Mouse (Mus musculus) ES-E14 (cell line): ENCODE measurements around the gene Bbs12. TPM values are rescaled to one million over a fixed set of nuclear protein-coding genes. Genes with fewer than 3 reads are reported as not detected.

Experiments used
- DNase-seq: peaks from one replicate; pipeline ENCODE4 v3.0.0-alpha.2; 2013; ENCODE audit warnings: low read depth, low spot score
- H3K27ac ChIP-seq: 2 replicates; pipeline ENCODE4 v1.5.1; 2012; ENCODE audit warnings: low read depth, mild to moderate bottlenecking, low read length, moderate library complexity, mixed read lengths; ENCODE audit not compliant: poor library complexity, insufficient read depth, severe bottlenecking
- H3K36me3 ChIP-seq: 2 replicates; pipeline ENCODE4 v1.6.1; 2012; ENCODE audit warnings: mild to moderate bottlenecking, low read length, moderate library complexity, mixed read lengths; ENCODE audit not compliant: control insufficient read depth, poor library complexity, insufficient read depth, severe bottlenecking
- H3K4me1 ChIP-seq, 2 experiments: fragments of 150-350 bp in 1 of 2; sonication (generic) in 1 of 2; 2 replicates each; pipeline ENCODE4 v1.6.1; 2012; ENCODE audit warnings: low read length in 2 of 2, mild to moderate bottlenecking in 1 of 2, mixed read lengths in 1 of 2; ENCODE audit not compliant: control insufficient read depth in 2 of 2, insufficient read depth in 2 of 2, poor library complexity in 1 of 2
- H3K4me3 ChIP-seq, 2 experiments: fragments of 150-350 bp in 1 of 2; sonication (generic) in 1 of 2; 2 replicates each; pipeline ENCODE4 v1.5.1; 2012; ENCODE audit warnings: low read length in 2 of 2, low read depth in 1 of 2, mild to moderate bottlenecking in 1 of 2, mixed read lengths in 1 of 2; ENCODE audit not compliant: insufficient read depth in 1 of 2, poor library complexity in 1 of 2, severe bottlenecking in 1 of 2
- H3K9ac ChIP-seq: 2 replicates; pipeline ENCODE4 v1.6.1; 2012; ENCODE audit warnings: low read depth, mild to moderate bottlenecking, low read length, mixed read lengths; ENCODE audit not compliant: poor library complexity, insufficient read depth, severe bottlenecking
- H3K9me3 ChIP-seq: fragments of 150-350 bp; sonication (generic); 2 replicates; pipeline ENCODE4 v1.6.1; 2012; ENCODE audit warnings: low read depth, mild to moderate bottlenecking, low read length; ENCODE audit not compliant: control insufficient read depth, insufficient read depth
- CHD2 ChIP-seq: IDR thresholded peaks from 2 replicates; pipeline ENCODE4 v1.6.1; 2014; ENCODE audit warnings: mild to moderate bottlenecking, low read depth, low read length, inconsistent platforms
- HCFC1 ChIP-seq: IDR thresholded peaks from 2 replicates; pipeline ENCODE4 v1.6.1; 2012; ENCODE audit warnings: low read length, inconsistent platforms, borderline replicate concordance; ENCODE audit not compliant: insufficient read depth
- MAFK ChIP-seq: IDR thresholded peaks from 2 replicates; pipeline ENCODE4 v1.6.1; 2014; ENCODE audit warnings: mild to moderate bottlenecking, low read depth, low read length, inconsistent platforms; ENCODE audit not compliant: insufficient read depth
- ZC3H11A ChIP-seq: IDR thresholded peaks from 2 replicates; pipeline ENCODE4 v1.6.1; 2012; ENCODE audit warnings: low read depth, mild to moderate bottlenecking, inconsistent platforms, low read length, borderline replicate concordance
- ZNF384 ChIP-seq: IDR thresholded peaks from 2 replicates; pipeline ENCODE4 v1.6.1; 2012; ENCODE audit warnings: low read depth, low read length, inconsistent platforms
- in situ Hi-C, 2 experiments: fragments of 600-800 bp; cut with MboI; formaldehyde crosslinking; loops; one replicate each; pipeline ENCODE4 v1.15.1; 2025; ENCODE audit warnings: low sequenced_read_pairs in 2 of 2, inconsistent platforms in 1 of 2; ENCODE audit not compliant: unreplicated experiment in 2 of 2
- total RNA-seq: library from RNA; depleted of rRNA; stranded (reverse); fragments of 300-350 nt; gene quantifications from 2 replicates; pipeline ENCODE4 v1.2.3, GENCODE M21; 2012

Bbs12 gene
- total RNA-seq, 1 experiment = 7.1 TPM

GRCm38 (mm10) chr3:37329963-37330362 is 17.6 kb downstream of the Bbs12 start:
- Histone ChIP-seq H3K9ac (no peak overlapping the region), H3K4me1 (peaks cover 0 to 5% of the 10 kb centered on the region in 2 experiments; a peak in 1 of 4 replicates), H3K4me3 (no peak overlapping the region), H3K9me3 (no peaks in the 10 kb centered on the region), H3K36me3 (no peaks in the 10 kb centered on the region), H3K27ac (no peak overlapping the region)
- in situ Hi-C loops = no loop called here
- TF ChIP-seq ZC3H11A (no peak), ZNF384 (no peak), HCFC1 (no peak), MAFK (no peak), CHD2 (no peak)
- no peak for DNase-seq

GRCm38 (mm10) chr3:37331999-37332449 is 19.7 kb downstream of the Bbs12 start:
- Histone ChIP-seq H3K9me3 (no peaks in the 10 kb centered on the region), H3K4me3 (no peak overlapping the region), H3K4me1 (peaks cover 0 to 5% of the 10 kb centered on the region in 2 experiments; a peak in 1 of 4 replicates), H3K27ac (no peak overlapping the region), H3K36me3 (no peaks in the 10 kb centered on the region), H3K9ac (no peak overlapping the region)
- in situ Hi-C loops = no loop called here
- TF ChIP-seq MAFK (no peak), CHD2 (no peak), HCFC1 (no peak), ZNF384 (no peak), ZC3H11A (no peak)
- DNase-seq = no peak

- H3K9ac ChIP-seq = no peak overlapping the region
- in situ Hi-C loops = no loop called here
- TF ChIP-seq HCFC1 = no peak
- TF ChIP-seq CHD2 = no peak
- TF ChIP-seq ZC3H11A = no peak
- no peak for TF ChIP-seq ZNF384
- TF ChIP-seq MAFK = no peak
- H3K4me1 ChIP-seq = peaks cover 0 to 5% of the 10 kb centered on the region in 2 experiments; a peak in 1 of 4 replicates
- no peaks in the 10 kb centered on the region for H3K36me3 ChIP-seq
- no peaks in the 10 kb centered on the region for H3K9me3 ChIP-seq
- DNase-seq = no peak
- no peak overlapping the region for H3K27ac ChIP-seq
- no peak overlapping the region for H3K4me3 ChIP-seq
Measured at GRCm38 (mm10) chr3:37334053-37334452, 21.7 kb downstream of the Bbs12 start.

- Histone ChIP-seq H3K9ac (no peak overlapping the region), H3K4me1 (no peaks in the 10 kb centered on the region), H3K9me3 (no peaks in the 10 kb centered on the region), H3K27ac (no peak overlapping the region), H3K4me3 (no peak overlapping the region), H3K36me3 (no peaks in the 10 kb centered on the region)
- in situ Hi-C loops = no loop called here
- TF ChIP-seq MAFK (no peak), ZC3H11A (peak; percentile 55; the same call in 1 of the 2 replicates), CHD2 (no peak), ZNF384 (no peak)
- peak; percentile 46 for DNase-seq
Measured at GRCm38 (mm10) chr3:37341110-37341509, 28.8 kb downstream of the Bbs12 start.

- H3K36me3 ChIP-seq = no peaks in the 10 kb centered on the region
- no peaks in the 10 kb centered on the region for H3K9me3 ChIP-seq
- no peak overlapping the region for H3K9ac ChIP-seq
- H3K4me1 ChIP-seq = peaks cover under 1 to 2% of the 10 kb centered on the region in 2 experiments; a peak in 1 of 4 replicates
- in situ Hi-C loops = no loop called here
- H3K4me3 ChIP-seq = no peak overlapping the region
- DNase-seq = no peak
- no peak overlapping the region for H3K27ac ChIP-seq
- no peak for TF ChIP-seq ZNF384
- no peak for TF ChIP-seq HCFC1
- TF ChIP-seq CHD2 = no peak
- no peak for TF ChIP-seq ZC3H11A
- TF ChIP-seq MAFK = no peak
Measured at GRCm38 (mm10) chr3:37342811-37343210, 30.5 kb downstream of the Bbs12 start.
